Mouse (Mus musculus): ENCODE data around the gene Svs3b. TPM values are rescaled to one million over a fixed set of nuclear protein-coding genes. Genes with fewer than 3 reads are reported as not detected.
"Not testable (repeated sequence)": the region's sequence is repeated elsewhere in the genome, so short reads cannot be mapped to it uniquely, and the experiment has no call there.

The Svs3b gene
- polyA plus RNA-seq, 1 experiment, result not detected

DNA sequence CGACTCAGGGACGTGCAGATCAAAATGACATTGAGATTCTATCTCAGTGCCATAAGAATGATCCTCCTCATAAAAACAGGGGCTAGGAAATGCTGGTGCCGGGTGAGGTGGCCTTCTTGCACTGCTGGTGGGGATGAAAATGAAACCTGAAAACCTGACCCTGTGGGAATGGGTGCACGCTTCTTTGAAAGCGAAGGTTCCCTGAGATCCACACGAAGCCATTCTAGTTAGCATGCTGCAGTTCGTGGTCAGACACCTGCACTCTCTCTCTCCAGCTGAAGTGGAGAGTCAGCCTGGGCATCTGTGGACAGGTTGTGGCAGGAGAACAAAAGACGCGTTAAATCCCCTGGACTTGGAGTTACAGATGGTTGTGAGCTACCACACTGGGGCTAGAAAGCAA is 37.1 kb downstream of the Svs3b start:
- no peak overlapping the region for H3K4me3 ChIP-seq (ENCODE audit: extremely low read depth, insufficient read depth, insufficient read length)
- DNase-seq (ENCODE audit: low read depth in 1 of 2, low spot score in 2 of 2), result no peak
- H3K36me3 ChIP-seq (ENCODE audit: control insufficient read depth, insufficient read depth, low read length), result no peaks in the 10 kb centered on the region
- no peaks in the 10 kb centered on the region for H3K4me1 ChIP-seq (ENCODE audit: control insufficient read depth, insufficient read depth, insufficient read length)
- no peak overlapping the region for H3K27ac ChIP-seq (ENCODE audit: insufficient read depth, low read length)
- no peaks in the 10 kb centered on the region for H3K27me3 ChIP-seq (ENCODE audit: control insufficient read depth, insufficient read depth, low read length)
- TF ChIP-seq POLR2A (IDR thresholded peaks at IDR 0.05; ENCODE audit: low read depth, low read length) (no peak), CTCF (IDR thresholded peaks at IDR 0.05; ENCODE audit: extremely low read depth, insufficient read depth, insufficient read length, insufficient replicate concordance) (no peak)
- 71% methylated on average over 9 of the region's 9 CpGs for WGBS

DNA sequence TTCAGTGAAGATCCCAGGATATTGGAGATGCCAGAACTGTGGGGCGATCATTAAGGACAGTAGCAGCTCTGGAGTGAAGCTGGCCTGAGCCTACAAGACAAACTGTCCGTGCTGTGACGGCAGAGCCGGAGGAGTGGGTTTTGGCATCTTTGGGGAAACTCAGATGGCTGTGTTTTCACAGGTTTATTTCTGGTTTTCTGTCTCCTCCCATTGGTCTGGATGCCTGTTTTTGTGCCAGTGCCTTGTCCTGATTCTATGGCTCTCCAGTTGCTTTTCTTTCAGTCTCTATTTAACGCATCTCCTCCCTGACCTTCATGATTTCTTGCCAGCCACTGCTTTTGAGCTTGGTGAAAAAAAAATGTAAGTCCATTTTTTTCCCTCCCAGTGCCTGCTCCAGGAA is 43.7 kb downstream of the Svs3b start:
- no peaks in the 10 kb centered on the region for H3K36me3 ChIP-seq (ENCODE audit: control insufficient read depth, insufficient read depth, low read length)
- no peaks in the 10 kb centered on the region for H3K27me3 ChIP-seq (ENCODE audit: control insufficient read depth, insufficient read depth, low read length)
- H3K4me1 ChIP-seq (ENCODE audit: control insufficient read depth, insufficient read depth, insufficient read length), result no peaks in the 10 kb centered on the region
- H3K4me3 ChIP-seq (ENCODE audit: extremely low read depth, insufficient read depth, insufficient read length), result no peak overlapping the region
- no peak overlapping the region for H3K27ac ChIP-seq (ENCODE audit: insufficient read depth, low read length)
- no peak for TF ChIP-seq CTCF (IDR thresholded peaks at IDR 0.05; ENCODE audit: extremely low read depth, insufficient read depth, insufficient read length, insufficient replicate concordance)
- no peak for TF ChIP-seq POLR2A (IDR thresholded peaks at IDR 0.05; ENCODE audit: low read depth, low read length)
- DNase-seq (ENCODE audit: low read depth in 1 of 2, low spot score in 2 of 2), result no peak
- 94% methylated on average over 5 of the region's 5 CpGs for WGBS

DNA sequence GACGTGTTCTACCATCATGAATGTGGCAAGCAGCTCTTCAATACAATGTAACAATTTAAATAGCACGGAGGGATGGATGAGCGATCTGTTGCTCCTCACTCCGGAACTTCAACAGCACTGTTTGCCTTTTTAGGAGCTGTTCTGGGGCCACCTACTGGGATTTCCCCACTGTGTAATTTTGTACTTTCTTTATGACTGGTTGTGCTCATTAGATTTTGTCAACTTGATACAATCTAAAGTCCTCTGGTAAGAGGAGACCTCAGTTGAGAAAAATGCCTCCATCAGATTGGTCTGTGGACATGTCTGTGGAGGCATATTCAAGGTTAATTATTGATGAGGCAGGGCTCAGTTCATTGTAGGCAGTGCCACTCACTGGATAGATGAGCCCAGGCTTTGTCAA is 45.5 kb downstream of the Svs3b start:
- Histone ChIP-seq H3K27me3 (ENCODE audit: control insufficient read depth, insufficient read depth, low read length) (no peaks in the 10 kb centered on the region), H3K4me1 (ENCODE audit: control insufficient read depth, insufficient read depth, insufficient read length) (no peaks in the 10 kb centered on the region), H3K4me3 (ENCODE audit: extremely low read depth, insufficient read depth, insufficient read length) (no peak overlapping the region), H3K27ac (ENCODE audit: insufficient read depth, low read length) (no peak overlapping the region), H3K36me3 (ENCODE audit: control insufficient read depth, insufficient read depth, low read length) (no peaks in the 10 kb centered on the region)
- no peak for TF ChIP-seq POLR2A (IDR thresholded peaks at IDR 0.05; ENCODE audit: low read depth, low read length)
- no peak for TF ChIP-seq CTCF (IDR thresholded peaks at IDR 0.05; ENCODE audit: extremely low read depth, insufficient read depth, insufficient read length, insufficient replicate concordance)
- WGBS, result 85% methylated on average over 4 of the region's 4 CpGs
- no peak for DNase-seq (ENCODE audit: low read depth in 1 of 2, low spot score in 2 of 2)

DNA sequence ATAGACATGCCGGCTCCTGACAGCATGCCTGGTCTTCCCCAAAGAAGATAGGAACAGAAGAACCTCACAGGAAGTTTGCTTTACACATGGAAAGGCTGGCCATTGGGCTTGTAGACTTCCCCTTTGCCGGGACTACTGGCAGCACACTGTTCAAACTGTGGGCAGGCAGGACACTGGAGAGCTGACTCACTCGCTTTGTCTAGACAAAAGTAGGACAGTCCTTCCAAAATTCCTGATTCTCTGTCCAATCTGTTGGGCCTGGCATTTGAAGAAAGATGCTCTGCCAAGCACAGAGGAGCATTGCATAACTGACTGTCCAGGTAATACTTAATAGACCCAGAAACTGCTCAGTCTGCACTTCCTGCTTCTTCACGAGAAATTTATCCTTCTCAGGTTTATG is 49.8 kb downstream of the Svs3b start:
- H3K27me3 ChIP-seq (ENCODE audit: control insufficient read depth, insufficient read depth, low read length), result no peaks in the 10 kb centered on the region
- H3K4me1 ChIP-seq (ENCODE audit: control insufficient read depth, insufficient read depth, insufficient read length), result no peaks in the 10 kb centered on the region
- WGBS, result 52% methylated on average over 4 of the region's 4 CpGs
- TF ChIP-seq POLR2A (IDR thresholded peaks at IDR 0.05; ENCODE audit: low read depth, low read length) (no peak), CTCF (IDR thresholded peaks at IDR 0.05; ENCODE audit: extremely low read depth, insufficient read depth, insufficient read length, insufficient replicate concordance) (no peak)
- no peak for DNase-seq (ENCODE audit: low read depth in 1 of 2, low spot score in 2 of 2)
- no peak overlapping the region for H3K27ac ChIP-seq (ENCODE audit: insufficient read depth, low read length)
- H3K36me3 ChIP-seq (ENCODE audit: control insufficient read depth, insufficient read depth, low read length), result no peaks in the 10 kb centered on the region
- H3K4me3 ChIP-seq (ENCODE audit: extremely low read depth, insufficient read depth, insufficient read length), result no peak overlapping the region

DNA sequence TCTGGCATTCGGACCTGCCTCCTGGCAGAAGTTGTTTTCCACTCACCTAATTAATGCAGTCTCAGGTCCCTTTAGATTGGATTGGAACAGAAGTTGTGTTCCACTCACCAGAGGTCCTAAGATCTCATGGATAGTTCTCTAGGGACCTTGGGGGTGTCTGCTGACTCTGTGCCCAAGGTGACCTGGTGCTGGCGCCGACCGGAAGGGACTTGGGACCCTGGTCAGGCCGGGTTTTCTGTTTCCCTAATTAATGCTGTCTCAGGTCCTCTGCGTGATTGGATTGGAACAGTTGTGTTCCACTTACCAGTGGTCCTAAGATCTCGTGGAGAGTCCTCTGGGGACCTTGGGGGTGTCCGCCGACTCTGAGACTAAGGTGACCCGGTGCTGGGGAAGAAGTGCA is 50.4 kb downstream of the Svs3b start:
- DNase-seq (ENCODE audit: low read depth in 1 of 2, low spot score in 2 of 2); H3K27me3 ChIP-seq (ENCODE audit: control insufficient read depth, insufficient read depth, low read length); H3K36me3 ChIP-seq (ENCODE audit: control insufficient read depth, insufficient read depth, low read length); H3K4me1 ChIP-seq (ENCODE audit: control insufficient read depth, insufficient read depth, insufficient read length); H3K4me3 ChIP-seq (ENCODE audit: extremely low read depth, insufficient read depth, insufficient read length); H3K27ac ChIP-seq (ENCODE audit: insufficient read depth, low read length): not testable (repeated sequence)
- 88% methylated on average over 10 of the region's 10 CpGs for WGBS

Other genes starting within 250 kb of the Svs3b start
- 0.23 and 0.69 TPM in 2 replicates for gene Pabpc1l, start 231.2 kb downstream of the Svs3b start, polyA plus RNA-seq (2012; rRNA removed)
- 31.6 and 36.9 TPM in 2 replicates for gene Stk4, start 186.3 kb downstream of the Svs3b start, polyA plus RNA-seq (2012; rRNA removed)
- 51.7 and 66.0 TPM in 2 replicates for gene Tomm34, start 185.5 kb downstream of the Svs3b start, polyA plus RNA-seq (2012; rRNA removed)
- gene Kcns1, start 85.5 kb downstream of the Svs3b start, polyA plus RNA-seq (2012; rRNA removed), result 0.12 and 0.14 TPM in 2 replicates
- not detected in 2 replicates for gene Wfdc5, start 73.9 kb downstream of the Svs3b start, polyA plus RNA-seq (2012; rRNA removed)
- gene Wfdc12, start 66.0 kb downstream of the Svs3b start, polyA plus RNA-seq (2012; rRNA removed), result not detected in 2 replicates
- gene Wfdc15a, start 56.5 kb downstream of the Svs3b start, polyA plus RNA-seq (2012; rRNA removed), result not detected in 2 replicates
- 0.16 TPM in 1 of 2 replicates, not detected in the other for gene Wfdc15b, start 35.0 kb downstream of the Svs3b start, polyA plus RNA-seq (2012; rRNA removed)
- not detected in 2 replicates for gene Svs2, start 18.2 kb downstream of the Svs3b start, polyA plus RNA-seq (2012; rRNA removed)
- not detected in 2 replicates for gene Svs4, start 21.8 kb upstream of the Svs3b start, polyA plus RNA-seq (2012; rRNA removed)
- gene Svs3a, start 32.6 kb upstream of the Svs3b start, polyA plus RNA-seq (2012; rRNA removed), result not detected in 2 replicates
- not detected in 2 replicates for gene Svs6, start 60.1 kb upstream of the Svs3b start, polyA plus RNA-seq (2012; rRNA removed)
- gene Svs5, start 76.1 kb upstream of the Svs3b start, polyA plus RNA-seq (2012; rRNA removed), result not detected in 2 replicates
- 33.5 and 77.7 TPM in 2 replicates for gene Slpi, start 132.5 kb upstream of the Svs3b start, polyA plus RNA-seq (2012; rRNA removed)
- 19.0 and 39.4 TPM in 2 replicates for gene Rbpjl, start 146.5 kb upstream of the Svs3b start, polyA plus RNA-seq (2012; rRNA removed)
- gene Matn4, start 148.5 kb upstream of the Svs3b start, polyA plus RNA-seq (2012; rRNA removed), result 0.82 and 1.2 TPM in 2 replicates
- 21.0 and 25.0 TPM in 2 replicates for gene Sdc4, start 187.2 kb upstream of the Svs3b start, polyA plus RNA-seq (2012; rRNA removed)
- gene Sys1, start 200.3 kb upstream of the Svs3b start, polyA plus RNA-seq (2012; rRNA removed), result 111 and 172 TPM in 2 replicates
- 16.4 and 17.2 TPM in 2 replicates for gene Gm20458, start 204.3 kb upstream of the Svs3b start, polyA plus RNA-seq (2012; rRNA removed)
- not detected in 2 replicates for gene Trp53tg5, start 217.1 kb upstream of the Svs3b start, polyA plus RNA-seq (2012; rRNA removed)
- 15.6 and 20.3 TPM in 2 replicates for gene Dbndd2, start 229.5 kb upstream of the Svs3b start, polyA plus RNA-seq (2012; rRNA removed)
- 85.0 and 108 TPM in 2 replicates for gene Pigt, start 240.9 kb upstream of the Svs3b start, polyA plus RNA-seq (2012; rRNA removed)